Mouse (Mus musculus) embryonic fibroblast, embryonic 13.5 days (primary cell): ENCODE results near the gene Mtch1.

Source experiments
- CTCF ChIP-seq: IDR thresholded peaks from 2 replicates; pipeline ENCODE4 v1.5.1; 2011; ENCODE audit warnings: mild to moderate bottlenecking, control low read depth, low read length, moderate library complexity, borderline replicate concordance; ENCODE audit not compliant: insufficient read depth
- POLR2A ChIP-seq: IDR thresholded peaks from 2 replicates; pipeline ENCODE4 v1.6.1; 2011; ENCODE audit warnings: low read depth, mild to moderate bottlenecking, control low read depth, low read length, moderate library complexity

GRCm38 (mm10) chr17:29325831-29326230 lies 21.9 kb downstream of the Mtch1 start:
- TF ChIP-seq POLR2A (no peak), CTCF (no peak)
